14 mouse cellular contexts compared by ENCODE assay signal in the genomic region with DNA sequence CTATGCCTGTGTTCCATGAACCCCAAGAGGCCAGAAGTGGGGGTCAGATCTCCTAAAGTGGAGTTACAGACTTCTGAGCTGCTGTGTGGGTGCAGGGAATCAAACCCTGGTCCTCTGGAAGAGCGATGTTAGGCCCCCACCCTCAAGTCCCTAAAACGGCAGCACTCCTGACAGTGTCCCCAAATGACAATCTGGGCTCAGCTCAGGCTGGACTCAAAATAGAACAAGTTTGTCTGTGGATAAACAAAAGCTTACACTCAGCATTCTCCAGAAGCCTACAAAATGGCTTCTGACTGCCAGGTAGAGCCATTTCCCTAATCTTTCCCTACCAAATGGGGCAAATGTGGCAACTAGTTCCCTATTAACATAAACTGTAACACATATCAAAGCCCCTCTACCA. TPM values are rescaled to one million over a fixed set of nuclear protein-coding genes. Genes with fewer than 3 reads are reported as not detected.
DNase-seq lines count a peak whose midpoint lies in the region; ATAC-seq lines count a peak whose summit lies in the region.
"Had no signal": no experiment of that assay in that cellular context is flagged by ENCODE, and none has a peak within 500 bp of the region (broad histone marks: within the 10 kb centered on the region; RNA-seq: fewer than 3 reads in every experiment).

No protein-coding gene starts in this region.

- H3K4me3 ChIP-seq in heart, embryonic 15.5 days: no peak overlapping the region
- H3K4me3 ChIP-seq in lung, embryonic 15.5 days: no peak overlapping the region
- no peak overlapping the region for H3K4me3 ChIP-seq in limb, embryonic 10.5 days

- no peaks in the 10 kb centered on the region for H3K27me3 ChIP-seq in heart, embryonic 15.5 days
- no peaks in the 10 kb centered on the region for H3K27me3 ChIP-seq in lung, embryonic 15.5 days
- H3K27me3 ChIP-seq in limb, embryonic 10.5 days (ENCODE audit: low read depth, poor library complexity, severe bottlenecking): no peaks in the 10 kb centered on the region
- H3K27me3 ChIP-seq: neural tube, embryonic 15.5 days had no signal

- H3K4me1 ChIP-seq in heart, embryonic 15.5 days (replicated peaks): peaks cover 33% of the 10 kb centered on the region
- H3K4me1 ChIP-seq in lung, embryonic 15.5 days: peaks cover 30% of the 10 kb centered on the region
- H3K4me1 ChIP-seq in limb, embryonic 10.5 days: peaks cover 22% of the 10 kb centered on the region

- intact Hi-C loops in heart, postnatal 10 days (cut with DNase I): no loop called here

- no peaks in the 10 kb centered on the region for H3K9me3 ChIP-seq in heart, embryonic 15.5 days (replicated peaks)
- H3K9me3 ChIP-seq in lung, embryonic 15.5 days: no peaks in the 10 kb centered on the region
- no peaks in the 10 kb centered on the region for H3K9me3 ChIP-seq in limb, embryonic 10.5 days (replicated peaks)
- H3K9me3 ChIP-seq: neural tube, embryonic 15.5 days had no signal

- 60% methylated on average over 2 of the region's 2 CpGs for WGBS in heart, embryonic 15.5 days
- 82% methylated on average over 2 of the region's 2 CpGs for WGBS in lung, embryonic 15.5 days
- 76% methylated on average over 2 of the region's 2 CpGs for WGBS in limb, embryonic 10.5 days

- no peaks in the 10 kb centered on the region for H3K36me3 ChIP-seq in heart, embryonic 15.5 days
- H3K36me3 ChIP-seq in lung, embryonic 15.5 days: no peaks in the 10 kb centered on the region
- H3K36me3 ChIP-seq in limb, embryonic 10.5 days: no peaks in the 10 kb centered on the region
- H3K36me3 ChIP-seq: neural tube, embryonic 15.5 days had no signal

- no peak for DNase-seq in heart, postnatal 10 days
- no peak for DNase-seq in lung, adult 18-20 months
- DNase-seq in limb, embryonic 10.5 days (ENCODE audit: low spot score): no peak
- no peak for DNase-seq in ovary, postnatal 36 days (ENCODE audit: low spot score)
- DNase-seq in cerebellum, postnatal 14 days: no peak
- DNase-seq in urinary bladder, postnatal 25 days (ENCODE audit: low spot score): no peak
- DNase-seq: cerebellum, adult 2 months; gastrocnemius, postnatal 36 days; liver, postnatal 0 days; right cerebral cortex, adult 18-20 months; thymus, postnatal 4 days had no signal

- H3K4me2 ChIP-seq in heart, embryonic 15.5 days: no peak overlapping the region
- H3K4me2 ChIP-seq in lung, embryonic 15.5 days: no peak overlapping the region

- ATAC-seq in heart, embryonic 15.5 days (replicated peaks; ENCODE audit: insufficient number of reproducible peaks, insufficient read depth, low FRiP score, low read depth): no peak
- ATAC-seq in lung, embryonic 15.5 days (ENCODE audit: borderline replicate concordance, extremely low read depth, low FRiP score, low TSS enrichment): no peak

- H3K9ac ChIP-seq in heart, embryonic 15.5 days: no peak overlapping the region
- 0 out of 2 replicates have a peak overlapping the region, but pooled peaks have one; percentile 55 for H3K9ac ChIP-seq in lung, embryonic 15.5 days
- H3K9ac ChIP-seq: neural tube, embryonic 15.5 days had no signal

- peak overlapping the region; percentile 72; the same call in 1 of the 2 replicates for H3K27ac ChIP-seq in heart, embryonic 15.5 days
- no peak overlapping the region for H3K27ac ChIP-seq in lung, embryonic 15.5 days
- H3K27ac ChIP-seq in limb, embryonic 10.5 days: peak overlapping the region; percentile 91; the same call in 1 of the 2 replicates
- H3K27ac ChIP-seq: neural tube, embryonic 15.5 days had no signal

RNA-seq across cellular contexts. Expression of gene Adamtsl4, which starts 13.4 kb away (rescaled TPM):
- 6.9 and 10.6 TPM in 2 replicates for polyA plus RNA-seq in heart, embryonic 15.5 days (2015; fragmentation: Nextera tagmentation; extraction: Ambion mirVana)
- total RNA-seq in heart, postnatal 10 days (2021): 10 to 100 TPM; 32.2 to 37.4 TPM
- 3.1 and 5.7 TPM in 2 replicates for polyA plus RNA-seq in lung, embryonic 15.5 days (2015; fragmentation: Nextera tagmentation; extraction: Ambion mirVana)
- polyA plus RNA-seq in limb, embryonic 10.5 days (2016; fragmentation: Nextera tagmentation; extraction: Ambion mirVana): 0.63 and 0.77 TPM in 2 replicates

RNA-seq across cellular contexts. Expression of gene Ecm1, which starts 38.3 kb away (rescaled TPM):
- polyA plus RNA-seq in heart, embryonic 15.5 days (2015; fragmentation: Nextera tagmentation; extraction: Ambion mirVana): 56.3 and 60.6 TPM in 2 replicates
- 10 to 100 TPM; 49.2 to 59.2 TPM for total RNA-seq in heart, postnatal 10 days (2021)
- 16.9 and 20.4 TPM in 2 replicates for polyA plus RNA-seq in lung, embryonic 15.5 days (2015; fragmentation: Nextera tagmentation; extraction: Ambion mirVana)
- polyA plus RNA-seq in limb, embryonic 10.5 days (2016; fragmentation: Nextera tagmentation; extraction: Ambion mirVana): 7.5 and 11.1 TPM in 2 replicates

RNA-seq across cellular contexts. Expression of gene Mcl1, which starts 42.5 kb away (rescaled TPM):
- 38.4 and 45.4 TPM in 2 replicates for polyA plus RNA-seq in heart, embryonic 15.5 days (2015; fragmentation: Nextera tagmentation; extraction: Ambion mirVana)
- total RNA-seq in heart, postnatal 10 days (2021): 100 to 1,000 TPM; 147 to 161 TPM
- polyA plus RNA-seq in lung, embryonic 15.5 days (2015; fragmentation: Nextera tagmentation; extraction: Ambion mirVana): 64.5 and 65.2 TPM in 2 replicates
- 49.7 and 52.1 TPM in 2 replicates for polyA plus RNA-seq in limb, embryonic 10.5 days (2016; fragmentation: Nextera tagmentation; extraction: Ambion mirVana)

RNA-seq across cellular contexts. Expression of gene Tars2, which starts 58.9 kb away (rescaled TPM):
- 31.3 and 42.4 TPM in 2 replicates for polyA plus RNA-seq in heart, embryonic 15.5 days (2015; fragmentation: Nextera tagmentation; extraction: Ambion mirVana)
- total RNA-seq in heart, postnatal 10 days (2021): 10 to 100 TPM; 33.5 to 39.6 TPM
- polyA plus RNA-seq in lung, embryonic 15.5 days (2015; fragmentation: Nextera tagmentation; extraction: Ambion mirVana): 51.8 and 52.8 TPM in 2 replicates
- polyA plus RNA-seq in limb, embryonic 10.5 days (2016; fragmentation: Nextera tagmentation; extraction: Ambion mirVana): 82.1 and 86.1 TPM in 2 replicates
